Mouse (Mus musculus): ENCODE measurements around the gene Tdp1.
"Not testable (repeated sequence)": the region's sequence is repeated elsewhere in the genome, so short reads cannot be mapped to it uniquely, and the experiment has no call there.

Tdp1 gene

DNA sequence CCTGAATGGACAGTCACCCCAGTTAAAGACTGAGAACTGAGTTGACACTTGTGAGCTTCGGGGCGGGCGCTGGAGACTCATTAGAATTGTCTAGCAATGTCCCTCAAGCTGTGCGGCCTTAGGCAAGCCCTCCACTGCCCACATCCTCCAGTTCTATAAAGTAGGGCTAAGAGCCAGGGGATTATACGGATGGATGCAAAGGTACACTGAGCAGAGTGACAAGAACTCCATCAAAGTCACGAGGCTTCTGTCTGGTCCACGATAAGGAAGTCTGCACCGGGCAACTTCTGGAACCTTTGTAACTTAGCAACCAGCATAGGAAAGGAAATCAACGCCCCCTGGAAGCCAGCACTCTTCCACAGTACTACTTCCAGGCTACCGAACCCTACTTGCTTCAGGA lies 75.6 kb downstream of the Tdp1 start:
- DNase-seq, result no peak

DNA sequence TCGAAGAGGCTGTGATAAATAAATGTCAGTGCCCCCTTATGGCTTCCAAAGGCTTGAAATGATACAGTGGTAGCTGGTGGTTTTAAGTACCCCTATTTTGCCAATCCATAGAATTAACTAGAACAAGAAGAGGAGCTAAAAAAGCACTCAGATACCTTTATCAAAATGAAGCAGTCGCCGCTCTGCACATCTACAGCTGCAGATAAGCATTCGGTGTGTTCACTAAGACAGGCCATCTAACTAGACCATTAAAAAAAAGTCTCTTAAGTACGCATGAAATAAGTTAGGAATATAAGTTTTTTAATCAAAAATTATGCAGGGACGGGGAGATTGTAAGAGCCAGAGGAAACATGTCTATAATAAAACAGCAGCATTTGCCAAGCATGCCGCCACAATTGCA lies 76.4 kb downstream of the Tdp1 start:
- no peak for DNase-seq

GRCm38 (mm10) chr12:99964301-99965202 lies 80.2 kb downstream of the Tdp1 start, which contains the start of gene Kcnk13:
Gene Kcnk13, plus strand, starts transcription at chr12:99964499.
- DNase-seq, result peak; percentile 29

DNA sequence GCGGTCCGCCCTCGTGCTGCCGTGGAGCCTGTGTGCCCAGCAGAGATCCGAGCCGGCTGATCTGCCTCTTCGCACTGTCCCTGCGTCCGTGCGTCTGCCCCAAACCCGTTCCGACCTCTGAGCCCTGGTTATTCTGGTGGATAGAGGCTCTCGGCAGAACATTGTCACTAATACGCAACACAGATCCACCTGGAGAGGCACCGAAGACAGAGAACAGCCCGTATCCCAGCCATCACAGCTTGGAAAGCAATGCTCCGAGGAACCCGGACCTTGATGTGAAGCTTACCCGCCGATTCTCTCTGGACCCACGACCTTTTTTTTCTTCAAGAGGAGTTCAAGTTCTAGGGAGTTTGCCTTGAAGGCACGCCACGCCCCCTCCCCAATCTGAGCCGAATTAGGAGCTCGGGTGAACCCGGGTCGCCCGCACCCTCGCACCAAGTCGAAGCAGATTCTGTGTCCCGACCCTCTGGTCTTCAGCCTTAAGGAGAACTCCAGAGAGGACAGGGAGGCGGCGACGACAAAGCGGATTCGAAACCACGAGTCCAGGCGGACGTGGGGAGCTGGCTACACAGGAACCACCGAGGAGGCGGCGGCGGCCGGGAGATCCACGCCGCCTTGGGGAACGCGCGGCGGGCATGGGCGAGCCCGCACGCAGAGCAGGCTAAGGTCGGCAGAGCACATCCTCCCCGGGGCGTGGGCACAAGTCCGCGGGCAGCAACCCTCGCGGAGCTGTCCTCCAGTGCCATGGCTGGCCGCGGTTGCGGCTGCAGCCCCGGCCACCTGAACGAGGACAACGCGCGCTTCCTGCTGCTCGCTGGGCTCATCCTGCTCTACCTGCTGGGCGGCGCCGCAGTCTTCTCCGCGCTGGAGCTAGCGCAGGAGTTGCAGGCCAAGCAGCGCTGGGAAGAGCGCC lies 81.1 kb downstream of the Tdp1 start:
- no peak for DNase-seq

DNA sequence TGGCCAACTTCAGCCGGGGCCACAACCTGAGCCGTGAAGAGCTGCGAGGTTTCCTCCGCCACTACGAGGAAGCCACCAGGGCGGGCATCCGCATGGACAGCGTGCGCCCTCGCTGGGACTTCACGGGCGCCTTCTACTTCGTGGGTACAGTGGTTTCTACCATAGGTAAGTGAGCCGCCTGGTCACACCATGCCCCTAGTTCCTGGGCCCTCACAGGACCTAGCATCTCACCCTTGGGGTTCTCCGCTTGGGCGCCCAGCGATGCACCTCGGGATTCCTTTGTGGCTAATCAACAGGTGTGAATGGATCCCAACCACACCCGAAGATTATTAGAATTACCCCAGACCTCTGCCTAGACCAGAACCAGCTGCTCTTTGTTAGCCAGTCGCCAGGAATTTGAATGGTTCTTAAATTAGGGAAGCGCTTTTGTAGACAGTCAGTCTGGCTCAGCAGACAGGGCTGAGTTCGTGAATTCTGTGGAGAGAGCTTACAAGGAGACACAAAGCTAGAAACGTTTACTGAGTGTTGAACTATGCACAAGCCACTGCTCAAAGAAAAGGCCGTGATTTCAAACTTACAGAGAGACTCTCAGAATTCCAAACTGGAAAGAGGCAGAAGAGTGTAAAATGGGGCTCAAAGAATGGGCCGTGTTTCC lies 81.9 kb downstream of the Tdp1 start:
- no peak for DNase-seq

DNA sequence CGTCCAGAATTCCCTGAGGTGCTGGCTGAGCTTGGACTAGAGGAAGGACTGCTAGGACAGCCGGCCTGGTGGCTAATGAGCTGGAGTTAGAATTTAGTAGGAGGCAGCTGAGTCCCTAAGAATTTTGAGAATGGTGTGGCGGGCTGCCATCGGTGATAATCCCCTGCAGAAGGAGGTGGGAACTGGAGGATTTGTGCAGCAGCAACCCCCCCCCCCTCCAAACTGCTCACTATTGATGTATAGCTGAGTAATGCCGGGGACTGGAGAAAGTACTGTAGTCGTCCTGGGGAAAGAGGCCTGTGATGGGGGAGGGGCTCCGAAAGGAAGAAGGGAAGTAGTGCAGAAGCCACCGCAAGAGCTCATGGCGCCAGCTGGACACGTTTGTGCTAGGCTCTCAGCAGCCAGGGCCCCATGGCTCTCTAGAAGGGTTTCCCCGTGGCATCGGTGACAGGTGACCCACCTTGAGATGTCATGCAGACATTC lies 82.6 kb downstream of the Tdp1 start:
- no peak for DNase-seq

GRCm38 (mm10) chr12:99969906-99970305 lies 85.6 kb downstream of the Tdp1 start:
- DNase-seq, result no peak

GRCm38 (mm10) chr12:99971205-99971894 lies 87.0 kb downstream of the Tdp1 start:
- not testable (repeated sequence) for DNase-seq

GRCm38 (mm10) chr12:99972825-99973224 lies 88.5 kb downstream of the Tdp1 start:
- DNase-seq, result no peak

- DNase-seq, result no peak
These were observed 89.3 kb downstream of the Tdp1 start for GRCm38 (mm10) chr12:99973659-99974058.

DNA sequence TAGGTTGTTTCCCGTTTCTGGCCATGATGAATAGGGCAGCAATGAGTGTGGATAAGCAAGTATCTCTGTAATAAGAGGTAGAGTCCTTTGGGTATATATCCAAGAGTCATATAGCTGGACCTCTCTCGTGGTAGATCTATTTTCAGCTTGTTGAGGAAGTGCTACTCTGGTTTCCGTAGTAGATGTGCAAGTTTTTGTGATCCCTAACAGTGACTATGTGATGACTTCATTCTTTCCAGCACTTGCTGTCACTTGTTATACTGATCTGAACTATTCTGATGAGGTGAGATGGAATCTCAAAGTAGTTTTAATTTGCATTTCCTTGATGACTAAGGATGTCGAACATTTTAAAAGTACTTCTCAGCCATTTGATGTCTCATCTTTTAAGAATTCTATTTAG lies 95.2 kb downstream of the Tdp1 start:
- DNase-seq, result no peak

DNA sequence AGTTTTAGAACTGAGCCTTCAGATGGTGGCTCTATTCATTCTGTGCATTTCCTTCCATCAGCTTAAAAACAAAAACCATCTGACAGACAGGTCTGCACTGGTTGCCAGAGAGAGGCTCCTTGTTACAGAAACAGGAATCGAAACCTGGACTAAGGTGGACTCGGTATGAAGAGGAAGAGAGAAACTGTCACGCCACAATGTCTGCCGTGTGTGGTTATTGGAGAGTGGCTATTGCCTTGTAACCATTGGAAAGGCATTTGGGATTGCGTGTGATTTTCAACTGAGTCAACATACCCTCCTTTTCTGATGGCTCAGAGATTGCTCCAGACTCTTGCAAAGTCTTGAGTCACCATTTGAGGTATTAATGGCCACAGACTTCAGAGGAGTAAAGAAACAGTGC lies 102.5 kb downstream of the Tdp1 start:
- DNase-seq, result no peak

- DNase-seq, result no peak
These were observed 103.8 kb downstream of the Tdp1 start for GRCm38 (mm10) chr12:99988144-99988543.

GRCm38 (mm10) chr12:99992362-99992862 lies 108.1 kb downstream of the Tdp1 start:
- no peak for DNase-seq

DNA sequence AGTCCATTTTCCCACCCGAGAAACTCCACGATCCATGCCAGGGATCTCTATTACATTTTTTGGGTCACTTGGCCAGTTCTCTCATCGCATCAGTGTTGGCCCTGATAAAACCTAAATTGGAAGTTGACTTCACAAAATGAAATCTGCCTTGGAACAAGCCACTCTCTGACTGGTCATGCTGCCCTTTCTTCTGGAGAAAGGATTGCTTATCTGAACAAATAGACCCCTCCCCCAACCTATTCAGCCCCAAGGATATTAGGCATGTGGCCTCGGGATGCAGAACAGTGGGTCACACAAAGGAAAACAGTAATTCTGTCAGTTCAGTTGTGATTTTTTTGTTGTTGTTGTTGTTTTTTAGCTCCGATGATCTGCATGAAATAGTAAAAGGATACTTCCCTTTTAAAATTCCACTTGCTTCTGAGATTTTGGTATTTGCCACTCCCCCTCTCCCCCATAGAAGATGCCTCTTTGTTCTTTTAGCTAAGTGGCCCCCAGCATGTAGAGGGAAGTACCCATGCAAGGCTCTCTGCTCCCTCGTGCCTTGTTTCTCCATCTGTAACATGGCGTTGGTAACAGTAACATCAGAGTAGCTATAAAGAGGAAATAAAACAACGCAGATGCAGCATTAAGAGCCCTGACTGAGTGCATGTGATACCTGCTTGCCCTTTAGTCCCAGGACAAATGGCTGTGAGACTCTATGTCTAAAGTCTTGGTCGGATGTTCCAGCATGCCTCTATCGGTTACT lies 109.0 kb downstream of the Tdp1 start:
- DNase-seq, result no peak

GRCm38 (mm10) chr12:99995951-99996350 lies 111.6 kb downstream of the Tdp1 start:
- DNase-seq, result no peak

DNA sequence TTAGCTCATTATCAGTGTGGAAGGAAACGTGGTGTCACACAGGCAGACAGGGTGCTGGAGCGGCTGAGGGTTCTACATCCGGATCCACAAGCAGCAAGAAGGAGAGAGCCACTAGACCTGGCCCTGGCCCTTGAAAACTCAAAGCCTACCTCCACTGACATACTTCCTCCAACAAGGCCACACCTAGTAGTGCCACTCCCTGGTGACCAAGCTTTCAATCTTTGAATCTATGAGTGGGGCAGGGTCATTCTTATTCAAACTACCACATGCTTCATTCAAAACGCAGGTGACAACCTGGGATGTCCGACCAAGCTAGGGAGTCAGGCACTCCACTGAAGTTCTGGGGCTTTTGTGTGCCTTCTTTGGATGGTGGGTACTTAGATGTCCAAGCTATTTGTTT lies 115.4 kb downstream of the Tdp1 start:
- DNase-seq, result no peak

DNA sequence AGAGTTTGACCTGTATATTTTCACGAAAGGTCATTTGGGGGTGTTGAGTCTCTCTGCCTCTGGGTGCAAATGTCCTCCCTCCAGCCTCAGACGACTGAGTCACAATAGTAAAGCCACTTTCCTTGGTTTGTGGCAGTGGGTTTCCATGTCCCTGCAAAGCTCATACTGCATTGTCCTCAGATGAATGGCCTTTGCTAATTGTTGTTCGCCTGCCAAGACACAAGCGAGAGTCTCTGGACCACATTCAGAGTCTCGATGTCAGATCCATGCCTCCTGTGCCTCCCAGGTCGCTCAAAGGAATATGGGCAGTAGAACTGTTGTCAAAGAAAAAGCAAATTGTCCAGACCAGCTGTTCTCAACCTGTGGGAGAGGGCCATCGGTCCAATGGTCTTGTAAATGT lies 116.1 kb downstream of the Tdp1 start:
- no peak for DNase-seq

- no peak for DNase-seq
These were observed 116.9 kb downstream of the Tdp1 start for GRCm38 (mm10) chr12:100001246-100001645.

GRCm38 (mm10) chr12:100001910-100002309 lies 117.6 kb downstream of the Tdp1 start:
- no peak for DNase-seq

DNA sequence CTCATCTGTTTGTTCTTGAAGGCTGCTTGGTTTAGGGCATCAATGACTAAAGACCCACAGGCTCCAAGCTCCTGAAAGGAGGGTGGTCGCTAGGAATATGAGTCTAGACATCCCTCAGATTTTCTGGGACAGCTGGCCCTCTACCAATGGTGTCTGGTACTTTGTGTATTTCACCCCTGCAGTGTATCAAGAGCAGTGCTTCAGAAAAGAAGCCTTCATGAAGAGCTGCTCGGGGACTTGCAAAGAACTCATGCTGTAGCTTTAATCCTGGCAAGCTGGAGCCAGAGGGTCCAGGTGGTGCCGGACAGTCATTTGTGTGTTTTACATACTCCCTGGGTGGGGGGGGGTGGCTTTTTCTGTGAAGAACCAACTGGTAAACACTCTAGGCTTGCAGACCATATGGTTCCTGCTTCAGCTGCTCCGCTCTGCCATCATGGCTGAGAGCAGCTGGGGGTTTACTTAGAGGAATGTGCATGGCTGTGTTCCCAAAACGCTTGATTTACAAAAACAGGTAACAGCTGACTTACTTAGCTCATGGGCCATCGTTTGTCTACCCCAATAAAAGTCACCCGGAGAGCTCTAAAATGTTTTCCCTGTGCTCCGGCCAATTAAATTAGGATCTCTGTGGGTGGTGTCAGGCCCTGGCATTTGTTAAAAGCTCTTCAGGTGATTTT lies 118.7 kb downstream of the Tdp1 start:
- DNase-seq, result peak; percentile 78

All from cerebellum, adult 11-12 months (tissue).